Mouse (Mus musculus): ENCODE measurements around the gene Clec12b.

DNA sequence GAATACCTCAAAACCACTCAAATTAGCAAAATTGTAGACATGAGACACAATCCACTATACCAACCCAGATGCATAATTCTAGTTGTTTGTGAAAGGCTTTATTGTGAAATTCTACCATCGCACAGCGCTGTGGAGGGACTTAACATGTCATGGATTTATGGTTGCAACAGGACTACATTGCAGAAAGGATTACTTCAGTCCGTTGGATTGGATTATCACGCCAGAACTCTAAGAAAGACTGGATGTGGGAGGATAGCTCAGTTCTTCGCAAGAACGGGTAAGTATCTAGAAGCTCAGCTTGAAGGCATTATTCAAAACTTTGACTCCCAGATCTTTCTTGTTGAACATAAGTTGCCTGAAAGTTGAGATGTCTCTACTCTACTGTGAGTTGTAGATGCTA lies 17.7 kb upstream of the Clec12b start:
- no peak for TF ChIP-seq GATA1 (IDR thresholded peaks at IDR 0.05; ENCODE audit: borderline replicate concordance, low read length)
- no peak for TF ChIP-seq FLI1 (IDR thresholded peaks at IDR 0.05; ENCODE audit: low read length)

All from megakaryocyte, embryonic 14.5 days (primary cell).